Mouse (Mus musculus) hindbrain, embryonic 10.5 days (tissue): Measurements from ENCODE around the gene Susd6. TPM values are rescaled to one million over a fixed set of nuclear protein-coding genes. Genes with fewer than 3 reads are reported as not detected.

Experiments used
- DNase-seq: peaks from one replicate; pipeline ENCODE4 v3.0.0-alpha.2; 2017; ENCODE audit warnings: low spot score
- H3K27ac ChIP-seq: fragments of 300-500 bp; sonication (generic); 2 replicates; pipeline ENCODE4 v1.5.1; 2016; ENCODE audit warnings: mild to moderate bottlenecking, moderate library complexity
- H3K27me3 ChIP-seq: fragments of 300-500 bp; sonication (generic); 2 replicates; pipeline ENCODE4 v1.6.1; 2016; ENCODE audit warnings: mild to moderate bottlenecking; ENCODE audit not compliant: poor library complexity, insufficient read depth, severe bottlenecking
- H3K36me3 ChIP-seq: fragments of 300-500 bp; sonication (generic); 2 replicates; pipeline ENCODE4 v1.6.1; 2016; ENCODE audit warnings: mild to moderate bottlenecking, moderate library complexity
- H3K4me1 ChIP-seq: fragments of 300-500 bp; sonication (generic); replicated peaks from 2 replicates; pipeline ENCODE4 v1.6.1; 2016; ENCODE audit warnings: mild to moderate bottlenecking
- H3K4me3 ChIP-seq: fragments of 300-500 bp; sonication (generic); 2 replicates; pipeline ENCODE4 v1.5.1; 2016; ENCODE audit warnings: mild to moderate bottlenecking, moderate library complexity
- H3K9me3 ChIP-seq: fragments of 300-500 bp; sonication (generic); 2 replicates; pipeline ENCODE4 v1.6.1; 2016; ENCODE audit warnings: mild to moderate bottlenecking, moderate library complexity
- WGBS: fragments of 180-500 bp; shearing (Covaris S2); methylation state at CpG from one replicate; pipeline ENCODE4 v1.1.7; 2016; 5-methylcytosine and 5-hydroxymethylcytosine counted together
- polyA plus RNA-seq: library from polyadenylated mRNA; unstranded; fragments of >200 nt; fragmentation: Nextera tagmentation; extraction: Ambion mirVana; gene quantifications from 2 replicates; pipeline ENCODE4 v1.2.1, GENCODE M21; 2016

Susd6 gene
- polyA plus RNA-seq, 1 experiment from 2014 or later, result 15.9 TPM

DNA sequence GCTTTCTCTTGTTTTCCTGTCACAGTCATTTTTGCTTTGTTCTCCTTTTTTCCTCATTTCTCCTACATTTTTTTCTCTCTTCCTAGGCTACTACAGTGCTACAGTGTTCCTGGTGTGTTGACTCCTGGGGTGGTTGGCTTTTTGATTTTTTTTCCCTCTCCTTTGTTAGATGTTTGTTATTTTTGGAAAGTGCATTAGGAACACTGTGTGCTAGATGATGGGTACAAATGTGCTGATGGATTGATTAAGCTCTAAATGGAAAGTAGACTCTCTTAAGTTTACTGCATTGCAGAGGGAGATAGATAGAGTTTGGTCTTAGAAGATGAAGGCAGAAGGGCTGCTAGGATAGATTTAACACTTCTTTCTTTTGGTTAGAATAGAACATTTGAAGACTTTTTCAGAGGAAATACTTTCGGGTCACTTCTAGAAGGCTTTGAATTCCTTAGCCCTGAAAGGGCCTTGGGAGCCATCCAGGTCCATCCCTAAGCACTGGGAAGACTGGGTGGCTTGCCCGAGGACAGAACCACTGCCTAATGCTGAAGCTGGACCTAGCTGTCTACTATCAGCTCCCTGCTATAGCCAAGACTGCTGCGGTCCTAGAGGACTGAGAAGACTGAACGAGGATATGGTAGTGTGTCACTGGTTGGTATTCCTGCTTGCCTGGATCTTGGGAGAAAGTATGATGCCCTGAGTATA lies 31.1 kb downstream of the Susd6 start:
- Histone ChIP-seq H3K4me3 (no peak overlapping the region), H3K36me3 (no peaks in the 10 kb centered on the region), H3K27ac (no peak overlapping the region), H3K9me3 (no peaks in the 10 kb centered on the region), H3K27me3 (no peaks in the 10 kb centered on the region), H3K4me1 (peaks cover 18% of the 10 kb centered on the region)
- 86% methylated on average over 4 of the region's 4 CpGs for WGBS
- DNase-seq, result no peak

DNA sequence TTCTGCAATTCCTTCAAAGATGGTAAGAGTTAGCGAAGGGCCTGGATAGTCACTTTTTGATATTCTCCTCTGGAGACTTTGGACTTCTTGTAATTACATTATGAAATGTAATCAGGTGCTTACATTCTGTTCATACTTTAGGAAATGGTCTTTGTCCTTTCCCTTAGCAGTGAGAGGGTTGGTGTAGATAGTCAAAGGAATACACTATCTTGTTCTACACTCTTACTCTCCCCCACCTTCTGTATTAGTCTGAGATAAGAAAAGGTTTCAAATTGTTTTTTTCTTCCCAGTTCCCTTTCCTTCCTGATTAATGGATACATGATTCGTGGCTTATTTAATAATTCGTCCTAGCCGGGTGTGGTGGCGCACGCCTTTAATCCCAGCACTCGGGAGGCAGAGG lies 32.2 kb downstream of the Susd6 start:
- 98% methylated on average over 7 of the region's 7 CpGs for WGBS
- H3K4me1 ChIP-seq, result peaks cover 7% of the 10 kb centered on the region; the same call in 1 of the 2 replicates
- H3K36me3 ChIP-seq, result no peaks in the 10 kb centered on the region
- no peak overlapping the region for H3K4me3 ChIP-seq
- H3K27me3 ChIP-seq, result no peaks in the 10 kb centered on the region
- no peak overlapping the region for H3K27ac ChIP-seq
- no peaks in the 10 kb centered on the region for H3K9me3 ChIP-seq
- DNase-seq, result no peak

DNA sequence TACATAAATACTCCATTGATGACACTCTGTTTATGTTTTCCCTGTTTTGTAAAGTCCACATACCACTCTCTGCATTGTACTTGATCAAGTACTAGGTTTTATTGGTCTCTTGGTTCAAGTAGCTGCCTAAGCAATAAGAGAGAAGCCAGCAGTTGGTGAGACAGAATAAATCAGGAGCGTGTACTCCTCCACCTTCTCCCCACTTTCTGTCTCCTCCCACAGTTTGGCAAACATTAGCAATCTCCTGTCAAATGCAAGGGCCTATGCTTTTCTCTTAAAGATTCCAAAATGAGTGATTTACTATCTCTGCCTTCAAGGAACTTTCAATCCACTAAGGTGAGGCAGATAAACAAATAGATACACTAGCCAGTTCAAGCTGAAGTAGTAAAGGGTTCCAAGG lies 33.9 kb downstream of the Susd6 start:
- Histone ChIP-seq H3K4me3 (no peak overlapping the region), H3K36me3 (peaks cover 5% of the 10 kb centered on the region; the same call in 1 of the 2 replicates), H3K9me3 (no peaks in the 10 kb centered on the region), H3K27ac (no peak overlapping the region), H3K27me3 (no peaks in the 10 kb centered on the region), H3K4me1 (0 out of 2 replicates have a peak, but pooled peaks cover 3% of the 10 kb centered on the region)
- DNase-seq, result no peak
- WGBS, result 76% methylated on average over 1 of the region's 1 CpGs

DNA sequence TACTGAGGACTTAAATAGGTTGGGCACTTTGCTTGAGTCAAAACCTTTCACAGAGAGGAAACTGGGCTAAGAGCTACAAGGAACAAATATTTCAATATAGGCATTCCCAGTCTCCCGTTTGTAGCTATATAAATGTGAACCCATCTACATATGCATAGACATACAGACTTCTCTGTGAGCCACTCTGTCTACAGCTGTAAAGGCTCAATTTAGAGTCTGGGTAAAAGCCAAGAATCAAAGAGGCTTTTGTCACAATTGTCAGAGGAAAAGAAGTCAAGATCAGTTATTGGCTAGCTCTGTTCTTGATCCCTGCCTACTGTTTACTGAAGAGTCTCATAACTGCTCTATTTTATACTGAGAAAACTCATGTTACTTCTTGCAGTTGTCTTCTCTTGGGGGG lies 36.1 kb downstream of the Susd6 start:
- Histone ChIP-seq H3K27me3 (no peaks in the 10 kb centered on the region), H3K4me1 (0 out of 2 replicates have a peak, but pooled peaks cover 3% of the 10 kb centered on the region), H3K4me3 (no peak overlapping the region), H3K27ac (no peak overlapping the region), H3K9me3 (no peaks in the 10 kb centered on the region), H3K36me3 (peaks cover 8% of the 10 kb centered on the region; the same call in 1 of the 2 replicates)
- no peak for DNase-seq
- WGBS, result 72% methylated on average over 1 of the region's 1 CpGs

DNA sequence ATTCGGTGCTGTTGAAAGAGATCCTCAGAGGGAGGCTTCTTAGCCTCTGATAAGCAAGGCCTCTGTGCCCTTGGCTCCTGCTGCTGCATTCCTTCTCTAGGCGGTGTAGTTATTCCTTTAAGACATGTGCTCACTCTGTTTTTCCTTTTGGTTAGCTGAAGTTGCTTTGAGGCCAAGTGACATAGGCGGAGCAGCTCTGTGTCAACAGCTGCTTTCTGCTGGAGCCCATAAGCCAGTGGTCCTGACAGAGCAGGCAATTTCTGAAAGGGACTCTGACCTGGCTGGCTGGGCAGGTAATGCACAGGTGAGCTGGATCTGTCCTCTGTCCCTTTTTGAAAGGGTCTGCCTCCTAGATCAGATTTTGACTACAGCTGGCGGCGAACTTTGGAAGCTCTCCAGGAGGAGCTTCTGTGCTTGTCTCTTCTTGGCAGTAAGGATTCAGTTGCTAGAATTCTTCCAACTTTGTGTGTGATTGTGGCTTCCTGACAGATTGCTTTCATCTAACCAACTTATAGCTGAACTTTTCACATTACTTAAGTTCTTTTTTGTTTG lies 37.2 kb downstream of the Susd6 start:
- Histone ChIP-seq H3K9me3 (no peaks in the 10 kb centered on the region), H3K27me3 (no peaks in the 10 kb centered on the region), H3K4me1 (no peaks in the 10 kb centered on the region), H3K4me3 (no peak overlapping the region), H3K36me3 (peaks cover 8% of the 10 kb centered on the region; the same call in 1 of the 2 replicates), H3K27ac (no peak overlapping the region)
- WGBS, result 80% methylated on average over 5 of the region's 5 CpGs
- DNase-seq, result no peak

DNA sequence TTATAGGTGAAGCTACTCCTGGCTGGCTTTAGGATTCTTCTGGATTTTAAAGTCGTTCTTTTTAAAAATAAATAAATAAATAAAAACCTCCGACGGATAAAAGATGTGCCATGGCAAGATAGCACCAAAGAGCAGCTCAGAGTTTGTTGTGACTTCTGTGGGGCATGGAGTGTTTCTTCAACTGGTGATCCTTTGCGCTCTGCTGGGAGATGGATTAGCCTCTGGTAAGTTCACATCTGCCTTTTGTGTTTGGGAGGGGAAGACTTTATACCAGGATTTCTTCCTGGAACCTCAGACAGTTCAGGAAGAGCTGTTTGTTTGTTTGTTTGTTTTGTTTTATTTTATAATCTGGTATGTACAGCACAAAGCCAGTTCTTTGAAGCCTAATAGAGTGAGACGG lies 37.7 kb downstream of the Susd6 start:
- WGBS, result 83% methylated on average over 5 of the region's 5 CpGs
- no peak overlapping the region for H3K27ac ChIP-seq

DNA sequence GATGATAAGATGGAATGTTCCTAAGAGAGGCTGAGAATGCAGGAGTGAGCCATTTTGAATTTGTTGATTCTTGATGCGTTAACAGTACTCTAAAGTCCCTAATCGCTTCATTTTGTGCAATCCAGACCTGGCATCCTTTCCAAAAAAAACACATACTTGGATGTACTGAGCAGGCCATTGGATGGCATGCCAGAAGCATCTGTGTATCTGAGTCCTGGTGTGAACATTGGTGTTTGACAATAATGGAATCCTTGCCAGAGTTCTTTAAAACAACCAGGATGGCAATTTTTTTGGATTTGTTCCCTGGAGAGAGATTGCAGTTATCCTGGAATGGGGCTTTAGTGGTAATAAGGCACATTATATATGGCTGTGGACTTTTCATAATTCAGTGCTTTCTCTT lies 38.6 kb downstream of the Susd6 start:
- H3K27me3 ChIP-seq, result no peaks in the 10 kb centered on the region
- no peaks in the 10 kb centered on the region for H3K9me3 ChIP-seq
- DNase-seq, result no peak
- no peak overlapping the region for H3K4me3 ChIP-seq
- H3K27ac ChIP-seq, result no peak overlapping the region
- WGBS, result 95% methylated on average over 2 of the region's 2 CpGs
- H3K4me1 ChIP-seq, result no peaks in the 10 kb centered on the region
- peaks cover 8% of the 10 kb centered on the region; the same call in 1 of the 2 replicates for H3K36me3 ChIP-seq

More for the DNA sequence above, 37.7 kb downstream of the Susd6 start:
- H3K4me3 ChIP-seq, result no peak overlapping the region
- no peaks in the 10 kb centered on the region for H3K9me3 ChIP-seq
- no peak for DNase-seq
- H3K4me1 ChIP-seq, result no peaks in the 10 kb centered on the region
- peaks cover 8% of the 10 kb centered on the region; the same call in 1 of the 2 replicates for H3K36me3 ChIP-seq
- H3K27me3 ChIP-seq, result no peaks in the 10 kb centered on the region

DNA sequence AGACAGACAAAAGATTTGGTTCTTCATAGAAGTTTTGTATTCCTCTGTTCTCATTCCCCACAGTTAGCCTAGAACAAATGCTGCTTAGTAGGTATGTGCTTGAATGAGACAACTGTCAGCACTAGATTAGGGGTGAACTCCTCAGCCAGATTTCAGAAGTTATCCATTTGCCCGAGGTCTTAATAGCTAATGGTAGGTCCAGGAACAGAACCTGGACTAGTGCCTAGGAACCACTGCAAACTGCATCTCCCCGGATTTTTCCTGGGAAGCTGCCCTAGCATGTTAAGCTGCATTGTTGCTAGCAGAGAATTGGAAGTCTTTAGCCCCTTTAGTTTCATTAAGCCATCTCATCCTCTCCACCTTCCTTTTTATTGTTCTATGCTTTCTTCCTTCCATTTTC lies 39.9 kb downstream of the Susd6 start:
- Histone ChIP-seq H3K9me3 (no peaks in the 10 kb centered on the region), H3K27ac (no peak overlapping the region), H3K27me3 (no peaks in the 10 kb centered on the region), H3K36me3 (peaks cover 8% of the 10 kb centered on the region; the same call in 1 of the 2 replicates), H3K4me3 (no peak overlapping the region), H3K4me1 (no peaks in the 10 kb centered on the region)
- no peak for DNase-seq
- 86% methylated on average over 2 of the region's 2 CpGs for WGBS

DNA sequence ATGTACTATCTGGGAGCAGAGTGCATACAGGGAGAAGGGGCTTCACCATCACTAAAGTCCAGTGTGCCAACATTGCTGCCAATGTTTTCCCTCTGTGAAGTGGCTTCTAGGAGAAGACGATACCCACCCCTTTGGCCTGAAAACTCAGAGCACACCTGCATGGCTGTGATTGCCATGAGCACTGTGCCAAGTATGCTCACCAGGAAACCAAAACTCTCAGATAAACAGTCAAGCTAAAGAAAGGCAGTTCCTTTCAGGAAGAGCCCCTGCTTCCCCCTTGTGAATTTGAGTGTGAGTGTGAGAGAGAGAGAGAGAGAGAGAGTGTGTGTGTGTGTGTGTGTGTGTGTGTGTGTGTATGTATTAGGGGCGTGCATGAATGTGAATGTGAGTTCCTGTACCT lies 40.5 kb downstream of the Susd6 start:
- H3K9me3 ChIP-seq, result no peaks in the 10 kb centered on the region
- H3K27me3 ChIP-seq, result no peaks in the 10 kb centered on the region
- H3K4me1 ChIP-seq, result no peaks in the 10 kb centered on the region
- H3K4me3 ChIP-seq, result no peak overlapping the region
- H3K36me3 ChIP-seq, result peaks cover 8% of the 10 kb centered on the region; the same call in 1 of the 2 replicates
- 94% methylated on average over 2 of the region's 2 CpGs for WGBS
- no peak for DNase-seq
- no peak overlapping the region for H3K27ac ChIP-seq

DNA sequence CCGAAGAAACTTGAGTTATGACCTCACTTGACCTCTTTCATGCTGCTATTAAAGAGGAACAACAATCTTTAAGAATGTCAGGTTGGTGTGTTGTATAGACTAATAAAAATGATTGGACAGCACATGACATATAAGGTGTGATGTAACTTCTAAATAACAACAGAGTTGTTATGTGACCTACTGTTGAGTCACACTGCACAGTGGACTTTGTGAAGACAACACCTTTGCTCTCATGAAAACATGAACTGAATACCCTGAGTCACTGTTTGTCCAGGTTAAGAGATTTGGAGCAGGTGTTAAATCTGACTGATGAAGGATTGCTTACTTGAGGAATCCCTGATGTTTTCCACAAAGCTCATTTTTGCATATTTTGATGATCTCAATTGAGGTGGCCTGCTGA lies 42.0 kb downstream of the Susd6 start:
- no peak overlapping the region for H3K4me3 ChIP-seq
- WGBS, result 78% methylated on average over 1 of the region's 1 CpGs
- no peaks in the 10 kb centered on the region for H3K27me3 ChIP-seq
- peaks cover 8% of the 10 kb centered on the region; the same call in 1 of the 2 replicates for H3K36me3 ChIP-seq
- H3K4me1 ChIP-seq, result no peaks in the 10 kb centered on the region
- H3K27ac ChIP-seq, result no peak overlapping the region
- no peaks in the 10 kb centered on the region for H3K9me3 ChIP-seq
- DNase-seq, result no peak

DNA sequence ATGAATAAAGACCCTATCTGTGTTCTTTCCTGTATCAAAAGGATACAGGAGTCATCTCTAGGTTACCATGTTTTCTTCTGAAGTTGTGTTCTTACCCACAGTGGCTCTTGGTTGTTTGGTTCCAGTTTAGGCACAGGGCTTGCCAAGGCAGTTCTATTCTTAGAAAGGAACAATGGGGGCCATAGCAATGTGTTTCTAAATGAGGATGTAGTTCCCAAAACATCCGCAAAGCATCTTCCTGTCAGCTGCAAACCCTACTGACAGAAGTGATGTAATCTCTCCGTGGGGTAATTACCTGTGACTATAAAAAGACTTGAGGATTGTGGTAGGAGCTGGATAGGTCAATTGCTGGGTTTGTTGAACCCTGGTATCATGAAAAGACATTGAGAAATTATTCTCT lies 43.2 kb downstream of the Susd6 start:
- 76% methylated on average over 2 of the region's 2 CpGs for WGBS
- H3K4me3 ChIP-seq, result no peak overlapping the region
- DNase-seq, result no peak
- H3K4me1 ChIP-seq, result no peaks in the 10 kb centered on the region
- no peaks in the 10 kb centered on the region for H3K9me3 ChIP-seq
- no peaks in the 10 kb centered on the region for H3K27me3 ChIP-seq
- H3K27ac ChIP-seq, result no peak overlapping the region
- peaks cover 8% of the 10 kb centered on the region; the same call in 1 of the 2 replicates for H3K36me3 ChIP-seq

DNA sequence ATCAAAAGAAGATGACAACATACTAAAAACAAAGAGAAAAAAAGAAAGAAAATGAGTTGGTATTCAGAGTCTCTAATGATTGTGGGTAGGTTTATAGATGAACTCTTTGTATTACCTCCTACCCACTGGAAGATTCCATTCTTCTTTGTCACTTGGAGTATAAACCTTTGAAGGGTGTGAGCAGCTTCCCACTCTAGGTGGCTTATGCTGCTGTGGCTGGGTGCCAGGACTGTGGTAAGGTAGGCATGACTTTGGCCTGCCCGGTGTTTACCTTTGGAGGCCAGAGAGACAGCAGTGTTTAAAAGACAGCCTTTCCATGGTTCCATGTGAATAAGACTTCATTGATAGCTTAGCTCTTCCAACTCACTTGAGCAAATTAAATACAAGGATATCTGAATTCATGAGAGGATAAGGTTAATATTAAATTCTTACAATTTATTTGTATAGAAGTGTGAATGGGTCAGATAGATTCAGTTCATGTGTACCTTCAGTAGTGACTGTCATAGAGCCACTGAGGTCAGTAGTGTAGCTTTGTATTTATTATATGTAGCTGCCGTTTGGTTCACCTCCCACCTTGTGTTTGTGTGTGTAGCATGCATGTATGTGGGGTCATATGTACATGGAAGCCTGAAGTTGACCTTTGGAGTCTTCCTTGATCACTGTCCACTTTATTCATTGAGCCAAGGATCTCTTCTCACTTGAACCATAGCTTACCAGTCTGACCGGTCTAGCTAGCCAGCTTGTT lies 44.0 kb downstream of the Susd6 start:
- H3K4me1 ChIP-seq, result no peaks in the 10 kb centered on the region
- no peaks in the 10 kb centered on the region for H3K9me3 ChIP-seq
- WGBS, result 96% methylated on average over 3 of the region's 3 CpGs
- no peak overlapping the region for H3K27ac ChIP-seq
- no peak for DNase-seq
- no peaks in the 10 kb centered on the region for H3K27me3 ChIP-seq
- H3K4me3 ChIP-seq, result no peak overlapping the region
- 0 out of 2 replicates have a peak, but pooled peaks cover 2% of the 10 kb centered on the region for H3K36me3 ChIP-seq
